Mouse (Mus musculus) NIH3T3 (cell line): ENCODE measurements around the gene Tmco5.
A peak's percentile ranks its signal among the peaks of the same experiment; 100 is the strongest.

ENCODE experiments used
- DNase-seq: peaks from one replicate; pipeline ENCODE4 v3.0.0-alpha.2; 2012; ENCODE audit warnings: low read depth

Gene Tmco5

GRCm38 (mm10) chr2:116878391-116878790, at the start of gene Tmco5:
Gene Tmco5 (plus strand): TSS chr2:116878691.
- DNase-seq = no peak

DNA sequence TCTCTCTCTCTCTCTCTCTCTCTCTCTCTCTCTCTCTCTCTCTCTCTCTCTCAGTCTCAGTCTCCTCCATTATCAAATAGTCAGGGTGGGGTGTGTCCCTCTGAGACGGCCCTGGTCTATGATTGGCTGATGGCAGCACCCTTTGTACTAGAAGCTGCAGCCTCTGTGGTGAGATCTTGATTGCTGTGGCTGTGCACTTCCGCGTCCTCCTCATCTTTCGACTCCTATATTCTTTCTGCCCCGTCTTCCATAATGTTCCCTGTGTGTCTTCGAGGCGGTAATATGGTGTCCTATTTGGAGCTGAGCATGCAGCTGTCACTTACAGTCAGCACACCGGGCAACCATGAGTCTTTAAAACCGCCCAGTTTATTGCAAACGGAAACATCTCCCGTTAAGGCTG, 46.6 kb upstream of the Tmco5 start:
- no peak for DNase-seq

GRCm38 (mm10) chr2:116837829-116838228, 40.7 kb upstream of the Tmco5 start:
- no peak for DNase-seq

- DNase-seq = peak; percentile 78
Observed at GRCm38 (mm10) chr2:116838538-116839197, 39.8 kb upstream of the Tmco5 start.

DNA sequence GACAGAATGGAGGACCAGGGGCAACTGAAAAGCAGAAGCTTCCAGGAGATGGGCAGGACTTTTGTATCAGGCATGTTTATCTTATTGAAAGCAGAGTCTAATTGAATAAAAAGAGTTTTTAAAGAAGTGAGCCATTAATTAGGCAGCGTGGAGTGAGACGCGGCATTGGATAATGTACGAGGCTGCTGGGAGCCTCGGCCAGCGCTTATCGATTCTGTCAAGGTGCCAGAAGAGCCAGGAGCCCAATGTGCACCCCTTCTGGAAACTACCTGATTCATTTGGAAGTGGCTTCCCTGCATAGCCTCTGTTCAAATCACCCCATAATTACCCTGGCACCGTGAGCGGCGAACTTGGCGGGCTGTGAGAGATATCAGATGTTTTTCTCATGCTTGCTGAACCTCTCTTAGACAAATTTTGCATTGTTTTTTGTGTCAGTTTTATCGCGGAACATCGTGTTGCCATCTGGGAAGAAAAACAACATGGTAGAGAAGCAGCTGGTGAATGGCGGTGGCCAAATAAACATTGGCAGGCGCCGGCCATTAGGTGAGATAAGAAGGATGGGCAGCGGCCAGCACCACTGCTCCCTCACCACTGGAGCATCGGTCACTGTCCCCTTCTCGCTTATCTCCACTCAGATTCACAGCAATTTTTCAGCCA, 28.4 kb upstream of the Tmco5 start:
- DNase-seq = no peak

DNA sequence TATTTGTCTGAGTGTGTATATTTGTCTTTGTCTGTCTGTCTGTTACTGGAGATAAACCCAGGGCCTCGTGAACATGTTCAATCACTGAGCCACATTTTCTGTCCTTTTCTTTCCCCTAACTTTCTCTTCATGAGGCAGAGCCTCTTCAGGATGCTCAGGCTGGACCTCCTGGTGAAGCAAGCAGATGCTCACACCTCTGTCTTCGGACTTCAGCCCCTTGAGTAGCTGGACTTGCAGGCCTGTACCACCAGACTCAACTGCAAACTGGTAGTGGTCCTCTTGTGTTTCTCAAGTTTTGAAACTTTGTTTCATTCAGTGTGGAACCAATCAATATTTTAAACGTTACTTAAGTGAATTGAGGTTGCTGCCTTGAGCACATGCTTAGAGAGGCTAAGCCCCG, 27.1 kb upstream of the Tmco5 start:
- no peak for DNase-seq

DNA sequence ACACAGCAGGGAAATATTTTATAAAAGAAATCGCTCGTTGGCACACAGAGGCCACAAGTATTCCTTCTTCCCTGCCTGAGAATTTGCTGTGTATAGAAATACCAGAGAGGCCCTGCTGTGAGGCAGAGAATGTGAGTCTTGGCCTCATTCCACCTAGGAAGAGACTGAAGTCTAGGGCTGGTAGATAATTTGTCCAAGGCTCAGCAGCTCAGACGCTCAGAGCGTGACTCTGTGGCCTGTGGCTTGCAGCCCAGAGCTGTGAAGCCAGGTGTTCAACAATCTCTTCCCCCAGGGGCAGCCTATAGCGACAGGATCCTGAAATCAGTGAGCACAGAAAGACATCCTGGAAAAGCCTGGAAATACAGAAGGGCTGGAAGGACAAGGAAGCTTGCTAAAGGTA, 26.2 kb upstream of the Tmco5 start:
- peak; percentile 28 for DNase-seq

- DNase-seq = no peak
Observed at GRCm38 (mm10) chr2:116858703-116859102, 19.8 kb upstream of the Tmco5 start.

GRCm38 (mm10) chr2:116876955-116877615, 1.4 kb upstream of the Tmco5 start:
- no peak for DNase-seq

GRCm38 (mm10) chr2:116879730-116880129, 1.2 kb downstream of the Tmco5 start:
- no peak for DNase-seq

GRCm38 (mm10) chr2:116893316-116893987, 15.0 kb downstream of the Tmco5 start:
- no peak for DNase-seq

DNA sequence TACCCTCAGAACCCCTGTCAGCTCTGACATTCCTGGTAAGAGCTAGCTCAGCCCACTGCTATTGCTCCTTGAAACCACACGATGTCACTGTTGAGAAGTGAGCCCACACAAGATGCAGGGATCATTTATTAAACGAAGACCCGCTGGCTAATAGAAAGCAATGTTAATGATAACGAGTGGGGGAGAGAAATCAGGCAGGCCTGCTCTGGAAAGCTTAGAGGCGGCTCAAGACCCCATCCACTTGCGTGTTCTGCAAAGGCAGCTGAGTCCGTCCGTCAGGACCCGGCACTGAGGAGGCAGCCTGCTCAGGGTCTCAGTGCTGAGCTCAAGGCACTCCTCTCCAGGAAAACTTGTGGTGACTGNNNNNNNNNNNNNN, 15.5 kb downstream of the Tmco5 start:
- peak; percentile 73 for DNase-seq

- DNase-seq = peak; percentile 95
Observed at GRCm38 (mm10) chr2:116899615-116900272, 21.3 kb downstream of the Tmco5 start.

- DNase-seq = peak; percentile 14
Observed at GRCm38 (mm10) chr2:116900273-116900843, 21.9 kb downstream of the Tmco5 start.

- DNase-seq = no peak
Observed at GRCm38 (mm10) chr2:116908268-116908667, 29.8 kb downstream of the Tmco5 start.

- DNase-seq = no peak
Observed at GRCm38 (mm10) chr2:116912334-116913070, 34.0 kb downstream of the Tmco5 start.

DNA sequence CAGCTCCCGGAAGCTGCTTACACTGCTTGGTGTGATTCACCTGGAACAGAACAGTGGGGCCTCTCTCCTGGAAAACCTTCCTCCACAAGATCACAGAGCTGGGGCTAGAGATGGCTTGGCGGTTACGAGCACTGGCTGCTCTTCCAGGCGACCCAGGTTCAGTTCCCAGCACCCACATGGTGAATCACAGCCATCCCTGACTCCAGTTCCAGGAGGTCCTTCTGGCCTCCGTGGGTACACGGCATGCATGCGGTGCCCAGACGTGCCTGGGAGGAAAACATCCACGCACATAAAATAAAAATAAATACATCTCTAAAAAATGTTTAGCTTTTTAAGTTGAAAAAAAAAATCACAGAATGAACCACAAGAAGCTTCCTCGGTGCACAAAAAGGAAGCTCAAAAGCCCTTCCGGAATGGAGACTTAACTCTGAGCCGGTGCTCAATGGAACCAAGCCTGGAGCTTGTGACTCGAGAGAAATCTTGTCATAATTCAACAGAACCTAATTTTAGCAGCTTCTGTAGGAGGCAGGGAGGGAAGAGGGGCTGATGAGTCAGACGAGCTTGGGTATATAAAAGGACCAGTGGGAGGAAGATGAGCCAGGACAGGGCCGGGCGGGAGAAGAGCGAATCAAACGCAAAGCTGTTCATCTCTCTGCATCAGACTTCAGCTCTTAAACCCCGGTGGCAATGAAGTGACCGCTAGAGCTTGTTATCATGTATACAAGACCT, 35.4 kb downstream of the Tmco5 start:
- DNase-seq = peak; percentile 43

GRCm38 (mm10) chr2:116914636-116915035, 36.1 kb downstream of the Tmco5 start:
- no peak for DNase-seq

DNA sequence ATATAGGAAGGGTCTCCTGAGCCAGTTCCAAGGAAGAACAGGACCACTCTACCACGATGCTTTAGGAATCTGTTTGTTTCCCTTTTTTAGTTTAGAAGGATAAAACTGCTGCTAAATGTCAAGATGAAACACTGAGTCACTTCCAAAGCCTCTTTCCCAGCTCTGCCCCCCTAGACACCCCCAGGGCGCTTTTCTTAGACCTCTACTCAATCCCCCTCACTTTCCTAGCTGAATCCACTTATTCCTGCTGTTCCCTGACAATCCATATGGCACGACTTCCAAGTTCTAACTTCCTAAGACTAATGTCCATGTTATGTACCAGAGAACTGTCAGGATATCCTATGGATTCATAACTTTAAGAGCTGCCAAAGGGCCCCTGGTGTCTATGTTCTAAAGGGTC, 40.1 kb downstream of the Tmco5 start:
- DNase-seq = no peak
